Mouse (Mus musculus) embryonic facial prominence, embryonic 13.5 days (tissue): ENCODE measurements at regions not wholly inside any gene's neighbourhood (a gene's known extent, or its start where the extent isn't known, plus 50 kb on each side); places are given as distances from the start of the nearest gene placed in this dataset.

Experiments
- ATAC-seq: fragments of 200-750 bp; cut with Nextera tagmentation; 2 replicates; pipeline ENCODE4 v1.8.0; 2017; ENCODE audit warnings: low read depth; ENCODE audit not compliant: insufficient number of reproducible peaks, insufficient read depth, low FRiP score, low TSS enrichment
- H3K27ac ChIP-seq: fragments of 300-500 bp; sonication (generic); 2 replicates; pipeline ENCODE4 v1.5.1; 2015; ENCODE audit warnings: moderate library complexity, mild to moderate bottlenecking, inconsistent platforms
- H3K27me3 ChIP-seq: fragments of 300-500 bp; sonication (generic); 2 replicates; pipeline ENCODE4 v1.6.1; 2015; ENCODE audit warnings: mild to moderate bottlenecking, inconsistent platforms
- H3K36me3 ChIP-seq: fragments of 300-500 bp; sonication (generic); 2 replicates; pipeline ENCODE4 v1.6.1; 2015; ENCODE audit warnings: mild to moderate bottlenecking, inconsistent platforms
- H3K4me1 ChIP-seq: fragments of 300-500 bp; sonication (generic); 2 replicates; pipeline ENCODE4 v1.6.1; 2015; ENCODE audit warnings: inconsistent platforms
- H3K4me2 ChIP-seq: fragments of 300-500 bp; sonication (generic); 2 replicates; pipeline ENCODE4 v1.6.1; 2015; ENCODE audit warnings: moderate library complexity, mild to moderate bottlenecking, inconsistent platforms
- H3K4me3 ChIP-seq: fragments of 300-500 bp; sonication (generic); 2 replicates; pipeline ENCODE4 v1.5.1; 2015; ENCODE audit warnings: mild to moderate bottlenecking, inconsistent platforms
- H3K9ac ChIP-seq: fragments of 300-500 bp; sonication (generic); 2 replicates; pipeline ENCODE4 v1.6.1; 2015; ENCODE audit warnings: mild to moderate bottlenecking, inconsistent platforms
- H3K9me3 ChIP-seq: fragments of 300-500 bp; sonication (generic); 2 replicates; pipeline ENCODE4 v1.6.1; 2016; ENCODE audit warnings: inconsistent platforms
- WGBS: fragments of 180-500 bp; shearing (Covaris S2); methylation state at CpG from one replicate; pipeline ENCODE4 v1.1.7; 2015; ENCODE audit warnings: mixed read lengths; 5-methylcytosine and 5-hydroxymethylcytosine counted together

DNA sequence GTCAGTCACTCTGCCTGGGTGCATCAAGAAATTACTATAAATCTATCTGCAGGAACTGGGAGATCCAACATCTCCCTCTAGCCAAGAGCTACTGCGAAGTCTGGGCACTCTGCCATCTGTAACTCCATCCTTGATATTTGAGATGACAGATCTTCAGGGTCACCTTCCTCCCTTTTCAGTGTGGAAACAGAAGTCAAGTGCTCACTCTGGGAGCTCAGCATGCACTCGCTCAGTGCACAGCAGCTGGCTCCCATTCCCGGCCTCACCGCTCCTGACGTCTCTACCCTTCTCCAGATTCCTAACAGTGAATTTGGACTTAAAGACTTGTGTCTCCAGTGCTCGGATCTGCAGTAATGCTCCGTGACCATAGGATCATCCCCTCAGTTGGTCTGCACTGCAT is 400.3 kb downstream of the Fut8 start:
- no peak; the same call in 1 of the 2 replicates for ATAC-seq
- 42% methylated on average over 7 of the region's 7 CpGs for WGBS
- Histone ChIP-seq H3K27ac (no peak overlapping the region), H3K4me1 (0 out of 2 replicates have a peak, but pooled peaks cover 3% of the 10 kb centered on the region), H3K4me3 (no peak overlapping the region), H3K4me2 (no peak overlapping the region), H3K9ac (no peak overlapping the region), H3K36me3 (no peaks in the 10 kb centered on the region), H3K9me3 (no peaks in the 10 kb centered on the region), H3K27me3 (no peaks in the 10 kb centered on the region)

GRCm38 (mm10) chr12:77642336-77642735 is 404.4 kb downstream of the Fut8 start:
- no peaks in the 10 kb centered on the region for H3K36me3 ChIP-seq
- 55% methylated on average over 4 of the region's 4 CpGs for WGBS
- no peak for ATAC-seq
- no peak overlapping the region for H3K4me3 ChIP-seq
- no peaks in the 10 kb centered on the region for H3K27me3 ChIP-seq
- H3K27ac ChIP-seq: no peak overlapping the region
- H3K9me3 ChIP-seq: no peaks in the 10 kb centered on the region
- no peak overlapping the region for H3K9ac ChIP-seq
- 0 out of 2 replicates have a peak, but pooled peaks cover 3% of the 10 kb centered on the region for H3K4me1 ChIP-seq
- no peak overlapping the region for H3K4me2 ChIP-seq

DNA sequence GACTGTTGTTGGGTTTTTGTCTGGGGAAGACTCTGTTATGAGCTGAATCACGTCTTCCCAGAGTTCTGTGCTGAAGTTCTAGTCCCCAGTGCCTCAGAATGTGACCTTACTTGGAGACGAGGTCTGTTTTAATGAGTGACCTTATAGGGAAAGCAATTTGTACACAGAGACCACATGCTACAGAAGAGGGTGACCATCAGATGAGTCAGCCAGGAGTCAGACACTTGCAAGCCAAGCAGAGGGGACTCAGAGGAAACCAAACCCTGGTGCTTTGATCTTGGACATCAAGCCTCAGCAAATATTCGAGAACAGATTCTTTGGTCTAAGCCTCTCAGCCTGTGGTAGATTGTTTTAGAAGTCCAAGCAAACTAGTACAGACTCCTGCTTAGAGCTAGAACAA is 409.9 kb downstream of the Fut8 start:
- H3K9me3 ChIP-seq: no peaks in the 10 kb centered on the region
- no peaks in the 10 kb centered on the region for H3K27me3 ChIP-seq
- no peak overlapping the region for H3K4me3 ChIP-seq
- 70% methylated on average over 3 of the region's 3 CpGs for WGBS
- no peak overlapping the region for H3K4me2 ChIP-seq
- H3K9ac ChIP-seq: no peak overlapping the region
- no peak for ATAC-seq
- H3K4me1 ChIP-seq: no peaks in the 10 kb centered on the region
- no peak overlapping the region for H3K27ac ChIP-seq
- no peaks in the 10 kb centered on the region for H3K36me3 ChIP-seq

DNA sequence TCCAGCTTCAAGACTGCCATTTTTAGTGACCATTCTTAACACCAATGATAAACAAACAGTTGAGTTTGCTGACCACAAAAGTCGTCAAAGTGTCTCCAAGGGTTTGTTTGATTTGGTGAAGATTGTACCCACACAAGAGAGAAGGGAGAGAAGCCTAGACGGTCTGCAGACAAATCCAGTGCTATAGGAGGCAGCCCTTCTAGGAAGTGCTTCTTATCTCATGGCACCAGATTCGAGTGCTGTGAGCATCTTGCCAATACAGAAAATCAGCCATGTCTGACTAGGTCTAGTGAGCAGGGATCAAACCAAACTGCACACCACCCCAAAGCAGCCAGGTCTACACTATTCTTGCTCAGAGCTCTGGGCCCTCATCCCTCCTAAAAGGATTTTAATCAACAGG is 416.4 kb downstream of the Fut8 start:
- H3K27ac ChIP-seq: no peak overlapping the region
- no peaks in the 10 kb centered on the region for H3K27me3 ChIP-seq
- 83% methylated on average over 3 of the region's 3 CpGs for WGBS
- no peak overlapping the region for H3K4me2 ChIP-seq
- ATAC-seq: no peak
- H3K4me1 ChIP-seq: peaks cover 8% of the 10 kb centered on the region; the same call in 1 of the 2 replicates
- H3K36me3 ChIP-seq: no peaks in the 10 kb centered on the region
- no peaks in the 10 kb centered on the region for H3K9me3 ChIP-seq
- no peak overlapping the region for H3K9ac ChIP-seq
- no peak overlapping the region for H3K4me3 ChIP-seq

- no peaks in the 10 kb centered on the region for H3K27me3 ChIP-seq
- H3K9ac ChIP-seq: no peak overlapping the region
- H3K4me1 ChIP-seq: peaks cover 12% of the 10 kb centered on the region; the same call in 1 of the 2 replicates
- no peak for ATAC-seq
- no peak overlapping the region for H3K4me3 ChIP-seq
- no peak overlapping the region for H3K4me2 ChIP-seq
- H3K27ac ChIP-seq: no peak overlapping the region
- H3K9me3 ChIP-seq: no peaks in the 10 kb centered on the region
- no peaks in the 10 kb centered on the region for H3K36me3 ChIP-seq
- WGBS: 47% methylated on average over 5 of the region's 5 CpGs
Measured at GRCm38 (mm10) chr12:77657060-77657459, 419.1 kb downstream of the Fut8 start.

- H3K27ac ChIP-seq: no peak overlapping the region
- no peak overlapping the region for H3K4me2 ChIP-seq
- 21% methylated on average over 3 of the region's 3 CpGs for WGBS
- no peaks in the 10 kb centered on the region for H3K27me3 ChIP-seq
- H3K36me3 ChIP-seq: no peaks in the 10 kb centered on the region
- peaks cover 12% of the 10 kb centered on the region; the same call in 1 of the 2 replicates for H3K4me1 ChIP-seq
- no peak for ATAC-seq
- H3K9ac ChIP-seq: no peak overlapping the region
- H3K4me3 ChIP-seq: no peak overlapping the region
- H3K9me3 ChIP-seq: no peaks in the 10 kb centered on the region
Measured at GRCm38 (mm10) chr12:77657878-77658277, 420.0 kb downstream of the Fut8 start.

DNA sequence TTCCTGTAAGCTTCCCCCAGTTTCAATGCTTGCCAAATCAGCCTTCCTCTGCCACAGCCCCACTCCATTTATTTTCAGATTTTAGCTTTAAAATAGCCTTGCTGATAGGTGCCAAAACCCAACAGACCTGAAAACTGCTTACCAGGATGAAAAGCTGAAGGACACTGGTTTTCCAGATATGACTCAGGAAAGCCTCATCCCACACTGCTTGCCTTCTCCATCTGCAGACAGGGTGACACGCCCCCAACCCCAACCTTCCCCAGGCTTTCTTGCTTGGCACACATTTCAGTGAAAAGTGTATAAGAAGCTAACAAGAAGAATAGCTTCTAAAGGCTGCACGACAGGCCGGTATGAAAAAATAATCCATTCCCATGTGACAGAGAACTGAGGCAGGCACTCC is 425.3 kb downstream of the Fut8 start:
- Histone ChIP-seq H3K4me2 (no peak overlapping the region), H3K4me3 (no peak overlapping the region), H3K9me3 (no peaks in the 10 kb centered on the region), H3K36me3 (no peaks in the 10 kb centered on the region), H3K9ac (no peak overlapping the region), H3K4me1 (peaks cover 4% of the 10 kb centered on the region; the same call in 1 of the 2 replicates), H3K27me3 (no peaks in the 10 kb centered on the region), H3K27ac (no peak overlapping the region)
- WGBS: 78% methylated on average over 3 of the region's 3 CpGs
- ATAC-seq: no peak

GRCm38 (mm10) chr12:77663665-77664374 is 425.9 kb downstream of the Fut8 start:
- ATAC-seq: no peak

GRCm38 (mm10) chr12:77666411-77666810 is 428.5 kb downstream of the Fut8 start:
- 78% methylated on average over 8 of the region's 8 CpGs for WGBS
- no peak for ATAC-seq
- no peaks in the 10 kb centered on the region for H3K9me3 ChIP-seq
- H3K4me1 ChIP-seq: no peaks in the 10 kb centered on the region
- H3K36me3 ChIP-seq: no peaks in the 10 kb centered on the region
- no peak overlapping the region for H3K4me3 ChIP-seq
- H3K4me2 ChIP-seq: no peak overlapping the region
- no peak overlapping the region for H3K9ac ChIP-seq
- H3K27ac ChIP-seq: no peak overlapping the region
- peaks cover 4% of the 10 kb centered on the region; the same call in 1 of the 2 replicates for H3K27me3 ChIP-seq

More at GRCm38 (mm10) chr12:77663665-77664374, 425.9 kb downstream of the Fut8 start:
- Histone ChIP-seq H3K27ac (no peak overlapping the region), H3K9ac (no peak overlapping the region), H3K4me2 (no peak overlapping the region), H3K36me3 (no peaks in the 10 kb centered on the region), H3K27me3 (no peaks in the 10 kb centered on the region), H3K9me3 (no peaks in the 10 kb centered on the region), H3K4me1 (peaks cover 4% of the 10 kb centered on the region; the same call in 1 of the 2 replicates), H3K4me3 (no peak overlapping the region)
- WGBS: 63% methylated on average over 7 of the region's 7 CpGs

DNA sequence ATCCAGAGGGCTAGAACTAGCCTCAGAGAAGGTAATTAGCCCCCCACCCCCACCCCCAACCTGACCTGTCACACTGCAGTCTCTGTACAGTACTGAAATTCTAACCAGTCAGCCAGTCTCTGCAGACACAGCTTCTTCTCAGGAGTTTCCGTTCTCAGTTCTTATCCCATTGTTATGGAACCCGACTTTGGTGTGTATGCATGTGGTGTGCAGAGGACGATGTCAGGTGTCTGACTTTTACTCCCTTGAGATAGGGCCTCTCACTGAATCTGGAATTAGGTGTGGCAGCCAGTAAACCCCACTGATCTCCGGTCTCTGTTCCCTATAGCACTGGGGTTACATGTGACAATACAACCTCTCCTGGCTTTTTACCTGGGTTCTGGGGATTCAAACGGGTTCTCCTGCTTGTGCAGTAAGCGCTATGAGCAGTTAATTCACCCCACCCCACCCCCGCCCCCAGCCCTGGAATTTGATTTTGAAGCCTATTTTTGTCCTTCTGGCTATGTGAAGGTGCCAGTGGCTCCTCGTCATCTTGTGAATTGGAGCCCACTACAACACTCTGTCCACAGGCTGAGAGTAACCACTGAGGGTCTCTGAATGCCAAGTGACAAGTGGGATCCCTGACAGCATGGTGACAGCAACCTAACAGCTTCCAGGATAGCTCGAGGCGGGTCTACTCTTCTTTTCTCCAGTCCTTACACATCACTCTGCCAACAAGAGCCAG is 429.4 kb downstream of the Fut8 start:
- WGBS: 69% methylated on average over 10 of the region's 10 CpGs

GRCm38 (mm10) chr12:77667875-77668204 is 429.9 kb downstream of the Fut8 start:
- peaks cover 4% of the 10 kb centered on the region; the same call in 1 of the 2 replicates for H3K27me3 ChIP-seq
- no peak overlapping the region for H3K4me2 ChIP-seq
- no peaks in the 10 kb centered on the region for H3K9me3 ChIP-seq
- H3K27ac ChIP-seq: no peak overlapping the region
- WGBS: 3% methylated on average over 6 of the region's 6 CpGs
- H3K36me3 ChIP-seq: no peaks in the 10 kb centered on the region
- no peak overlapping the region for H3K9ac ChIP-seq
- ATAC-seq: no peak
- H3K4me3 ChIP-seq: no peak overlapping the region
- no peaks in the 10 kb centered on the region for H3K4me1 ChIP-seq

More for the DNA sequence above, 429.4 kb downstream of the Fut8 start:
- Histone ChIP-seq H3K4me3 (no peak overlapping the region), H3K4me1 (no peaks in the 10 kb centered on the region), H3K27me3 (peaks cover 4% of the 10 kb centered on the region; the same call in 1 of the 2 replicates), H3K9ac (no peak overlapping the region), H3K4me2 (no peak overlapping the region), H3K27ac (no peak overlapping the region), H3K9me3 (no peaks in the 10 kb centered on the region), H3K36me3 (no peaks in the 10 kb centered on the region)
- no peak for ATAC-seq

DNA sequence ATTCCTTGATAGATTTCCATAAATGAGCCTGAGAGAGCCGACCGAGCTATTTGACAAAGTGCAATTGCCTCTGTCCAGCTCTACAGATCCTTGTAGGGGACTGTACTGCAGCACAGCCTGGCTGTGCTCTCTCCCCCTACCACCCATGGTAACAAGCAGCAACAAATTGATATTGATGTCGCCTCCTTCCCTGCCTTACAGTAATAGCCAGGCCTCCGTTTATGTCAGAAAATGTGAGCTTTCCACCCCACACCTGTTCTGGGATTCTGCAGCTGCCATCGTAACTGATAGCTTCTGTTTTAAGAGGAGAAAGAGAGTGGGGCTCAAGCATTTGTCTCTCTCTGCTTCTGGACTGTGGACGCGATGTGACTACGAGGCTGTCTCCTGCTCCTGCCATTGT is 432.6 kb downstream of the Fut8 start:
- Histone ChIP-seq H3K4me1 (peaks cover 8% of the 10 kb centered on the region; the same call in 1 of the 2 replicates), H3K4me3 (no peak overlapping the region), H3K4me2 (no peak overlapping the region), H3K36me3 (no peaks in the 10 kb centered on the region), H3K27ac (no peak overlapping the region), H3K27me3 (peaks cover 4% of the 10 kb centered on the region; the same call in 1 of the 2 replicates), H3K9ac (no peak overlapping the region), H3K9me3 (no peaks in the 10 kb centered on the region)
- no peak for ATAC-seq
- 66% methylated on average over 8 of the region's 8 CpGs for WGBS
